Mouse (Mus musculus): ENCODE data around the gene Arf6. TPM values are rescaled to one million over a fixed set of nuclear protein-coding genes. Genes with fewer than 3 reads are reported as not detected.

Gene Arf6
- polyA plus RNA-seq, 1 experiment: 67.3 TPM

DNA sequence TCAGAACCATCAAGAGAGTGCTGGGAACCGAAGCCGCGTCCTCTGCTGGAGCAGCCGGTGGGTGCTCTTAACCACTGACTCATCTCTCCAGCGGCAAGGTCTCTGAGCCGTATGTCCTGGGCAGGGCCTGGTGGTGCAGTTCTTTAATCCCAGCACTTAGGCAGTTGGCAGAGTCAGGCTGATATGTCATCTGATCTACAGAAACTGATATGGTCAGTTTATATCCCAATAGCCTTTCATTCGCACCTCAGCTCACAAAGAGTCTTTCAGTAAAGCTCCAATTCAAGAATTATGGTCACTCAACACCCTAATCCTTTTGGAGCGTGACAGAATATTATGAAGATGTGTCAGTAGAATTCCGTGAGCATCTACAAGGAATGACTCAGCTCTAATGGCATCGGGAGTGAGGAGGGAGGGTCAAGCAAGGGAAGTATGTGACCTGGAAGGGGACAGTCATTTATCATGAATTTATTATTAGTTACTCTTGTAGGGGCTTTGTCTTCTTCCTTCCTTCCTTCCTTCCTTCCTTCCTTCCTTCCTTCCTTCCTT is 16.4 kb downstream of the Arf6 start:
- Histone ChIP-seq H3K27ac (ENCODE audit: insufficient read depth, low read length) (no peak overlapping the region), H3K4me1 (ENCODE audit: control insufficient read depth, insufficient read depth, low read length) (peaks cover 6% of the 10 kb centered on the region), H3K4me3 (replicated peaks; ENCODE audit: insufficient read depth, low read depth, low read length) (no peak overlapping the region), H3K27me3 (ENCODE audit: control insufficient read depth, insufficient read depth, low read length) (no peaks in the 10 kb centered on the region)
- DNase-seq: no peak
- 94% methylated on average over 10 of the region's 10 CpGs for WGBS
- TF ChIP-seq POLR2A (IDR thresholded peaks at IDR 0.05; ENCODE audit: borderline replicate concordance, insufficient read depth, low read length) (no peak), CTCF (IDR thresholded peaks at IDR 0.05; ENCODE audit: borderline replicate concordance, insufficient read depth, low read depth, low read length) (no peak)

DNA sequence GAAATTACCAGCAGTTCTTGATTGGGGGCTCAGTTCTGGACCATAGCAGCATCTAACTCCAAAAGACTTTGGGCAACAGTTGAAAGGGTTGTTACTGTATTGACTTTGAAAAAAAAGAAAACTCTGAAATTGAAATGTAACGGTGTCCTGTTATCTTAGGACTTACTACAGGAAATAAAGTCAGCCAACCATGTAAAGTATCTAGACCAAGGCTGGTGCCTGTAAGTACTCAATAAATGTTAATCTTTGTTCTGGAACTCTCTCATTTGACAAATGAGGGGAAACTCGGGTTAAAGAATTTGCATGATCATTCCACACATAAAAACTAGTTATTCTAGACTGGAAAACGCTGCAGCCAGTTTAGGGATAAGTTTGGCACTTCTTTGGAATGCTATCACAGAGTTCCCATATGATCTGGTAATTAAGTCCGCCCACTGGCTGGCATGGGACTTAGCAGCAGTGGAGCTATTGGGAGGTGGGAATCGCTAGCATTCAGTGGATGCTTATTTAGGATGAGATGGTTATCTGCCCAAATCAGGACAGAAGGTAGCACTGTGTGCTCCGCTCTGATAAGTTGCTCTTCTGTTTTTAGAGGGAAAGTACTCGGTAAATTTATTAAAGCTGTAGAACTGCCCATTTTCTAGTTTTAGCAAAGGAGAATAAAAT is 17.5 kb downstream of the Arf6 start:
- Histone ChIP-seq H3K4me1 (ENCODE audit: control insufficient read depth, insufficient read depth, low read length) (peaks cover 6% of the 10 kb centered on the region), H3K27me3 (ENCODE audit: control insufficient read depth, insufficient read depth, low read length) (no peaks in the 10 kb centered on the region), H3K27ac (ENCODE audit: insufficient read depth, low read length) (no peak overlapping the region), H3K4me3 (replicated peaks; ENCODE audit: insufficient read depth, low read depth, low read length) (no peak overlapping the region)
- 36% methylated on average over 7 of the region's 7 CpGs for WGBS
- no peak for DNase-seq
- TF ChIP-seq CTCF (IDR thresholded peaks at IDR 0.05; ENCODE audit: borderline replicate concordance, insufficient read depth, low read depth, low read length): no peak
- no peak for TF ChIP-seq POLR2A (IDR thresholded peaks at IDR 0.05; ENCODE audit: borderline replicate concordance, insufficient read depth, low read length)

DNA sequence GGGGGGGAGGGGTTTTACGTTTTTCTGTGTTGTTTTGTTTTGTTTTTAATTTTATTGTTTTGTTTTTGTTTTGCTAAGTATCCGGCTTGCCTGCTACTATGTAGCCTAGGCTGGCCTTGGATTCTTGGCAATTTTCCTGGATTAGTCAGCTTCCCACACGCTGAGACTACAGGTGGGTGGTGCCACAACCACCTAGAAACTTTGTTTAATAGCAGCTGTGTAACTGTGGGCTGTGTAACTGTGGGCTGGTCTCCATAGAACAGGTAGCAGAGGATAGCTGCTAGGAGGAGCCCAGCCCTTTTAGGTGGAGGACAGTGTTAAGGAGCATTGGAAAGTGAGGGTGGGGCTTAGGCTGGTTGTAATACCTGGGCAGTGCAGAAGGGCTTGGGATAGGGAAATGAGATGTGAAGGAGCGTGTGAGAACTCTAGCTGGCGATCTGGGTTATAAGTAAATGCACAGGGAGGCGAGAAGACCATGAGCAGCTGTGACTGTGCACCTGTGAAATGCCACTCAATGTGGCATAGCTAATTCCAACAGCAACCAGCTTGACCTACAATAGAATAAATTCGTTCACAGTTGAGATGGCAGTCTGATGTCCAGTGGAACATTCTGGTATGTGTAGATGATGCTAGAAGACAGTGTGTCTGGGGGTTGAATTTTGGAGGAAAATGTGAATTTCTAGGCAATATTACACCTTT is 18.2 kb downstream of the Arf6 start:
- H3K4me3 ChIP-seq (replicated peaks; ENCODE audit: insufficient read depth, low read depth, low read length): no peak overlapping the region
- no peak for DNase-seq
- no peak for TF ChIP-seq POLR2A (IDR thresholded peaks at IDR 0.05; ENCODE audit: borderline replicate concordance, insufficient read depth, low read length)
- no peak for TF ChIP-seq CTCF (IDR thresholded peaks at IDR 0.05; ENCODE audit: borderline replicate concordance, insufficient read depth, low read depth, low read length)
- H3K27me3 ChIP-seq (ENCODE audit: control insufficient read depth, insufficient read depth, low read length): no peaks in the 10 kb centered on the region
- peaks cover 6% of the 10 kb centered on the region for H3K4me1 ChIP-seq (ENCODE audit: control insufficient read depth, insufficient read depth, low read length)
- H3K27ac ChIP-seq (ENCODE audit: insufficient read depth, low read length): no peak overlapping the region
- 54% methylated on average over 7 of the region's 7 CpGs for WGBS

DNA sequence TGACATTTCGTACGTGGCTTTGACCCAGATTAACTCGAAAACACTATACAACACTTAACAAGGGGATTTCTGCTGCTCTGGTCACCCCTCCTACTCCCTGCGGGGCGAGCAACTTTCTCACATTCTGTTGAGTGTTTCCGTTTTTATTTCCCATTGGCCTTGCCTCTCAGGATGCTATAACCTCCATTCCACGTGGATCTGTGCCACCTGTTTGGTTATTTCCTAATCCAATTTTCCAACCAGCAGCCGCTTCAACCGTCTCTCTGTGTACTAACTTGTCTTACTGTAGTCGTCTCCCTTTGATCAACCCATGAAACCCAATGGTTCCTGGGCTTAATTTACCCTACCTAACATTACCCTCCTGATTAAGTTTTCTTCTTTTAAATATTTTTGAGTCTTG is 21.1 kb downstream of the Arf6 start:
- peak in 1 of 2 experiments; percentile 32 for DNase-seq
- no peak overlapping the region for H3K4me3 ChIP-seq (replicated peaks; ENCODE audit: insufficient read depth, low read depth, low read length)

DNA sequence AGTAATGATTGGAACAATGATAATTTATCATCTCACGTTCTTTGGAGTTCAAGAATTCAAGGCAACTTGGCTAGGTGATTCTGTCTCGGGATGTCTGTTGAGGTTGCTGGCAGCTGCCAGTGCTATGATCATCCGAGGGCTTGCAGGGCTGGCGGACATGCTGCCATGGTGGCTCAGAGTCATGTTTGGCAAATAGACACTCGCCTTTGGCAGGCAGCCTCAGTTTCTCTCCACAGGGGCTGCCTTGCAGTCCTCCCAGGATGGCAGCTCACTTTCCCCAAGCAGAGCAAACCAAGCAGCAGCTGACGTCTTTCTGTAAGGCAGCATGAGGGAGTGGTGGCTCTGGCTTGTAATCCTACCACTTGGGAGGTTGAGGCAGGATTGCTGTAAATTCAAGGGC is 22.5 kb downstream of the Arf6 start:
- peaks cover 6% of the 10 kb centered on the region for H3K4me1 ChIP-seq (ENCODE audit: control insufficient read depth, insufficient read depth, low read length)
- WGBS: 6% methylated on average over 6 of the region's 6 CpGs
- no peak overlapping the region for H3K4me3 ChIP-seq (replicated peaks; ENCODE audit: insufficient read depth, low read depth, low read length)

More for the DNA sequence above, 21.1 kb downstream of the Arf6 start:
- Histone ChIP-seq H3K4me1 (ENCODE audit: control insufficient read depth, insufficient read depth, low read length) (peaks cover 6% of the 10 kb centered on the region), H3K27ac (ENCODE audit: insufficient read depth, low read length) (no peak overlapping the region), H3K27me3 (ENCODE audit: control insufficient read depth, insufficient read depth, low read length) (no peaks in the 10 kb centered on the region)
- TF ChIP-seq CTCF (IDR thresholded peaks at IDR 0.05; ENCODE audit: borderline replicate concordance, insufficient read depth, low read depth, low read length): no peak
- TF ChIP-seq POLR2A (IDR thresholded peaks at IDR 0.05; ENCODE audit: borderline replicate concordance, insufficient read depth, low read length): no peak
- 43% methylated on average over 10 of the region's 10 CpGs for WGBS

DNA sequence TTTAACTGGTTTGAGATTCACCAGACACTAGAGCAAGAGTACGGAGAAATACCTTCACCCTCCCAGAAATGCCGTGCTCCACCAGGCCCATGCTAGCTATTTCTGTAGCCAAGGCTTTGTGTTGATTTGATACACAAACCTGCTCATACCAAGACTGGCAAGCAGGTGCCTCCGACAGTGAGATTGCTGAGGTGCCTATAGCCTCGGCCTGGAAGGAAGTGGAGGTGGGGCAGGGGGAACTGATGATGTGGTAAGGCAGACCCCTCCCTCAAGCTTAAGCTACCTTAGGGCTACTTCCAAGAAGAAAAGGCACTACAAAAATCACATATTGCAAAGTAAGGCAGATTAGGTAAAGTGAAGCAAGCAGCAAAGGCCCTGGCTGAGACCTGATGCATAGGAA is 28.4 kb downstream of the Arf6 start:
- H3K4me3 ChIP-seq (replicated peaks; ENCODE audit: insufficient read depth, low read depth, low read length): no peak overlapping the region
- no peak overlapping the region for H3K27ac ChIP-seq (ENCODE audit: insufficient read depth, low read length)
- DNase-seq: no peak
- TF ChIP-seq CTCF (IDR thresholded peaks at IDR 0.05; ENCODE audit: borderline replicate concordance, insufficient read depth, low read depth, low read length) (no peak), POLR2A (IDR thresholded peaks at IDR 0.05; ENCODE audit: borderline replicate concordance, insufficient read depth, low read length) (no peak)
- peaks cover 2% of the 10 kb centered on the region for H3K4me1 ChIP-seq (ENCODE audit: control insufficient read depth, insufficient read depth, low read length)
- 86% methylated on average over 4 of the region's 4 CpGs for WGBS
- H3K27me3 ChIP-seq (ENCODE audit: control insufficient read depth, insufficient read depth, low read length): no peaks in the 10 kb centered on the region

More for the DNA sequence above, 22.5 kb downstream of the Arf6 start:
- TF ChIP-seq CTCF (IDR thresholded peaks at IDR 0.05; ENCODE audit: borderline replicate concordance, insufficient read depth, low read depth, low read length): no peak
- DNase-seq: peak; percentile 93 to 96
- no peaks in the 10 kb centered on the region for H3K27me3 ChIP-seq (ENCODE audit: control insufficient read depth, insufficient read depth, low read length)
- no peak overlapping the region for H3K27ac ChIP-seq (ENCODE audit: insufficient read depth, low read length)

DNA sequence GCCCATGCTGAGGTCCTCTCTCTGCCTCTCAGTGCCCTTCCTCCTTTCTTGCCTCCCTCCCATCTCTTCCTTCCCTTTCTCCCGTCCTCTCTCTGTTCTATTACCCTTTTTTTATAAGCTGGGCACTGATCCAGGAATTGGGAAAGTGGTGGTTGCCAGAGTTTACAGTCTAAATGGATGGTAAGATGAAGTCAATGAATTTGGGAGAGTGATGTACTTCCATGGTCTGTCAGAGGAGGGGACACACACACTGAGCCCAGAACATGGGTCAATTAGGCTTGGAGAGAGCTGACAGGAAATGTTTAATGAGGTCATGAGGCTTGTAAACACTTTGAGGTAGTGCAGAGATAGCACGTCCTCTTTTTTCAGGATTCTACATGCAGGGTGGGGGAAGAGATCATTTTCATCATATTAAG is 28.9 kb downstream of the Arf6 start:
- TF ChIP-seq POLR2A (IDR thresholded peaks at IDR 0.05; ENCODE audit: borderline replicate concordance, insufficient read depth, low read length): no peak
- no peak for TF ChIP-seq CTCF (IDR thresholded peaks at IDR 0.05; ENCODE audit: borderline replicate concordance, insufficient read depth, low read depth, low read length)
- WGBS: 42% methylated on average over 2 of the region's 2 CpGs
- H3K4me1 ChIP-seq (ENCODE audit: control insufficient read depth, insufficient read depth, low read length): peaks cover 2% of the 10 kb centered on the region

DNA sequence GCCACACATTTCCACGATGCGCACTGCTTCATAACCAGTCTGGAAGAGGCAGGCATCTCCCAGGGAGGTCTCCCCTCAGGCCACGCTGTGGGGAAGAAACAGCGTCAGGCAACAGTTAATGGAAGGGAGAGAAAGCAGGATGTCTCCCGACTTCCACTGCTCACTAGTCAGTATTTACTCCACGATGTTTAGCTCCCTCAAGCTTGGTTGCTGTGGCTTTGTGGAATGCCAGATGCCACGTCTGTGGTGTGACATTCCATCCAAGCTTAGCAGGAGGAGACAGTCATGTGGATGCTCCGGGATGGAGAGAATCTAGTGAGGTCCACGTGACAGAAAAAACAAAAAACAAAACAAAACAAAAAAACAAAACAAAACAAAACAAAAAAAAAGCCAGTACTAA is 30.1 kb downstream of the Arf6 start:
- no peaks in the 10 kb centered on the region for H3K27me3 ChIP-seq (ENCODE audit: control insufficient read depth, insufficient read depth, low read length)
- H3K4me1 ChIP-seq (ENCODE audit: control insufficient read depth, insufficient read depth, low read length): peaks cover 2% of the 10 kb centered on the region
- WGBS: 44% methylated on average over 9 of the region's 9 CpGs
- H3K4me3 ChIP-seq (replicated peaks; ENCODE audit: insufficient read depth, low read depth, low read length): no peak overlapping the region
- no peak overlapping the region for H3K27ac ChIP-seq (ENCODE audit: insufficient read depth, low read length)
- TF ChIP-seq POLR2A (IDR thresholded peaks at IDR 0.05; ENCODE audit: borderline replicate concordance, insufficient read depth, low read length) (no peak), CTCF (IDR thresholded peaks at IDR 0.05; ENCODE audit: borderline replicate concordance, insufficient read depth, low read depth, low read length) (no peak)
- no peak for DNase-seq

More for the DNA sequence above, 28.9 kb downstream of the Arf6 start:
- Histone ChIP-seq H3K4me3 (replicated peaks; ENCODE audit: insufficient read depth, low read depth, low read length) (no peak overlapping the region), H3K27ac (ENCODE audit: insufficient read depth, low read length) (no peak overlapping the region), H3K27me3 (ENCODE audit: control insufficient read depth, insufficient read depth, low read length) (no peaks in the 10 kb centered on the region)
- DNase-seq: no peak

Measured in cerebellum, adult 2 months (tissue).